Mouse (Mus musculus) brain, embryonic 14.5 days (tissue): ENCODE data around the gene Clcnka.

Source experiments
- CTCF ChIP-seq: fragments of 200-500 bp; IDR thresholded peaks from 2 replicates; pipeline ENCODE4 v1.5.1; 2012; ENCODE audit warnings: inconsistent platforms, mild to moderate bottlenecking, moderate library complexity, borderline replicate concordance; ENCODE audit not compliant: insufficient read depth, insufficient read length; ENCODE audit errors: extremely low read depth
- POLR2A ChIP-seq: fragments of 200-500 bp; IDR thresholded peaks from 2 replicates; pipeline ENCODE4 v1.6.1; 2012; ENCODE audit warnings: mild to moderate bottlenecking, inconsistent platforms, borderline replicate concordance; ENCODE audit not compliant: poor library complexity, insufficient read depth, insufficient read length, severe bottlenecking; ENCODE audit errors: extremely low read depth

- no peak for TF ChIP-seq CTCF
- no peak for TF ChIP-seq POLR2A
These were observed 39.3 kb downstream of the Clcnka start for GRCm38 (mm10) chr4:141359222-141359621.
